Mouse (Mus musculus) G1E (cell line): ENCODE results near the gene Rnaseh2c.

ENCODE experiments used
- CTCF ChIP-seq: IDR thresholded peaks from 2 replicates; pipeline ENCODE4 v1.5.1; 2012; ENCODE audit warnings: low read depth, low read length, inconsistent platforms, mixed read lengths
- GATA1 ChIP-seq: IDR thresholded peaks from 2 replicates; pipeline ENCODE4 v1.6.1; 2012; ENCODE audit warnings: borderline replicate concordance, low read length, inconsistent platforms, mixed read lengths

DNA sequence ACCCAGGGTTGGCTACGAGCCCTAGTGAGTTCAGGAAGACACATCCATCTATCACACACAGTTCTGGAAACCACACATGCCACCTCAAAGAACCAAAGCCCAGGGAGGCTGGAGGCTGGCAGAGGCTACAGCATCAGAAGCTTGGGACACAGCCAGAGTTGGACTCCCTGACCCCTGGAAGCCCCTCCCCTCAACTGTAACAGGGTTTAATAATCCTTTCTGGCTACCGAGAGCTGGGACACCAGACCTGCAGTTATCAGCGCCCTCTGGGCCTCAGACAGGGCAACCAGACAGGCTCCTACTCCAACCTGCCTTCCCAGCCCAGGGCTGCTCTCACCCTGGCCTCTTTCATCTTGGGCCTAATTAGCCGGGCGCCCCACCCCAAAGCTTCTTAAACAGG is 35.4 kb upstream of the Rnaseh2c start:
- TF ChIP-seq CTCF (no peak), GATA1 (no peak)
